Mouse (Mus musculus) urinary bladder, postnatal 14 days (tissue): ENCODE results near the gene Lgals3bp.
A peak's percentile ranks its signal among the peaks of the same experiment; 100 is the strongest.
"Not testable (repeated sequence)": the region's sequence is repeated elsewhere in the genome, so short reads cannot be mapped to it uniquely, and the experiment has no call there.

Experiments used
- DNase-seq: peaks from one replicate; pipeline ENCODE4 v3.0.0; 2021; ENCODE audit warnings: low spot score

Lgals3bp gene

DNA sequence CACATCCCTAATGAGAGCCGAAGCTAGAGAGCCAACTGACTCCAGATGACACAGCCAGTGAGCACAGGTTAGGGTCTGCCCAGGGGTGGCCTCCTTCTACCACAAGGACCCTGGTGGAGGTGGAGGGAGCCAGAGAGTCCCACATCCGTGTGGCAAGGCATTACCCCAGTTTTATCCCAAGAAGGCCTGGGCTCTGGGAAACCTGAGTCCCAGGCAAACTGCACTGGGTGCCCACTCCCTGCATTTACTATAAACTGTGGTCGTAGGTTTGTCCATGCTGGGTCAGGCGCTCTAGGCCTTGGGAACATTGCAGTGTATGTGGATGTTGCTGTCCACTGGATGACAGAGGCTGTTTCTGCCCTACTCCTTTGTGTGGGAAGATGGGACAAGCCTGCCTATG is 697 bp downstream of the Lgals3bp start:
- peak; percentile 9 for DNase-seq

DNA sequence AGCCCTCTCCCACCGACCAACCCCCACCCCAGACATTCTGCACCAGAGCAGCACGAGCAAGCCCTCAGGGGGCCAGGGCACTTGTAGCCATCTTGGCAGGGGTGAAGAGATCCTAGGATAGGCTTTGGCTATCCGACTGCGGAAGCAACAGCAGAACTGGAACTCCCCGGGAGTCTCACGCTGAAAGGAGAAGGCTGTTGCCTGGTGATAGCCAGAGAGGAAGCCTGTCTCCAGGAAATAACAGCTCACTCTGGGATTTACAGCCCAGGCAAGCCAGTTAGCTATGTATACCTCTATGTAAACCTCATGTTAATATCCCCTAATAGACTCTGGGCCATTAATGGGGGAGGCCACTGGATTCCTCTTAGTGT is 1.3 kb downstream of the Lgals3bp start:
- DNase-seq, result peak; percentile 32

DNA sequence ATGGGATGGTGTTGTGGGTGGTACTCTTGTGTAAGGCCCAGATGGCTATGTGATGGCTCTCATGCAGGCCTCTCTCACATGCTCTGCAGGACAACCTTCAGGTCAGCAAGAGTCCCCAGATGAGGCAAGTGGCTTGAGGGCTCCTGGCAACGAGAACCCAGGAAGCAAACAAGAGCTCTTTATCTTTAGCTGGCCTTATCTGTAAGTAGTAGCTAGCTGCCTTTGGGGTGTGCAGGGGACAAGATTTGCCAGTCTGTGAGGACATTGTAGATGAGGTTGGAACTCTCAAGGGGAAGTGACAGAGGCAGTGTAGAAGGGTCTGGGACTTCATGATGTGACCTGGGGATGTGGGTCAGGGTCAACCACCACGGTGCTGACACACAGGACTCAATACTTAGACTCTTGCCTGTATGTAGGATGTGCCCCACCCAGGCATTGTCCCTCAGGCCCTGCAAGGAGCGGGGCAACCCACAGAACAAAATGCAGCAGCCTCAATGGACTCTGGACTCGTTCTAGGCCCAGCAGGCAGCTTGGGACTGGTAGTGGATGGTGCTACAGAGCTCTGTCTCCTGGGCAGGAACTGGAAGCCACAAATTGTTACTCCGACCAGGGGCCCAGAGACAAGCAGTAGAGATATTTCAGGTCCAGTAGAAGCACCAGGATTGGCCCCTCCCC is 1.9 kb downstream of the Lgals3bp start:
- peak; percentile 3 for DNase-seq

DNA sequence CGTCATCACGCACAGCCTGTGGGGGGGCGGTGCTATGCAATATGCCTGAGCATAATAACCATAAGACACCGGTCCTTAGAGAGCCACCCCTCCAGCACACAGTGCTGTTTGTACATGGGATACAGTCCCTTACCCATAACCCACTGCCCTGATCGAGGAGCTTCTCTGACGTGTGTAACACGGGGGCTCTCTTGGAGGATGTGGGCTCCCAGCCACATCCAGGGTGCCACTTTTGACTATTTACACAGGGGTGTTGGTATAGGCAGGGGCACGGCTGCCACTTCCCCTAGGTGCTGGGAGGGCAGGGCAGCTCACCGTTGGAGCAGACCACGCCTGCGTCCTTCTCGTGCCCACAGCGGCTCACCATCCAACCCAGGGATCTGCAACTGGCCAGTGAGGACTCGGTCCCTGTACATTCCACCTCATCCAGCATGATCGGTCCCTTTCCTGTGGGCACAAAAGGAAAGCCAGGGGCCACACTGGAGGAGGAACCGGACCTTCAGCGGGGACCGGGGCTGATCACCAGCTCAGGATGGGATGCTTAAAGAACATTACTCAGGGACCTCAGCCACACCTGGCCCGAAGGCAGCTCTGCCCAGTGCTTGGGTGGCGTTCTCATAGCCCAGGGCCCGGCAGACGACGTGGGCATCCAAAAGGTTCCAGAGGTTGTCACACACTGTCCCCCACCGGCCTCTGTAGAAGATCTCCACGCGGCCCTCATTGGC is 3.9 kb downstream of the Lgals3bp start:
- DNase-seq, result peak; percentile 2

DNA sequence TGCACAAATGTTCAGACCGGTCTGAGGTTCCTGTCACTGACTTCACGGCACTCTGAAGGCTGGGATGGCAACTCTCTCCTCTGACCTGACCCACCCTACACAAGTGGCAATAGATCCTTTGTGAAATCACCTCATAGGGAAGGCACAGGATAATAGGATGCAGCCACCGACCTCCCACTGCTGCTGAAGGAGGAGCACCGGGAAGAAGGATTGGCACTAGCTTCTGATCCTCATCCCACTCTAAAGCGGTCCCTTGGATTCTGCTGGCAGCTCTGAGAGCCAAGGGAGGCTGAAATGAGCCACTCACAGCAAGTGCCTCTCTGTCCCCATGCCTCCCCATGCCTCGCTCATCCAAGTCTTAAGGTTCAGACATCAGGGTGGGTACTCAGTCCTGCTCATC is 7.4 kb downstream of the Lgals3bp start:
- DNase-seq, result peak; percentile 2

GRCm38 (mm10) chr11:118393991-118394390 is 7.9 kb downstream of the Lgals3bp start:
- DNase-seq, result no peak

DNA sequence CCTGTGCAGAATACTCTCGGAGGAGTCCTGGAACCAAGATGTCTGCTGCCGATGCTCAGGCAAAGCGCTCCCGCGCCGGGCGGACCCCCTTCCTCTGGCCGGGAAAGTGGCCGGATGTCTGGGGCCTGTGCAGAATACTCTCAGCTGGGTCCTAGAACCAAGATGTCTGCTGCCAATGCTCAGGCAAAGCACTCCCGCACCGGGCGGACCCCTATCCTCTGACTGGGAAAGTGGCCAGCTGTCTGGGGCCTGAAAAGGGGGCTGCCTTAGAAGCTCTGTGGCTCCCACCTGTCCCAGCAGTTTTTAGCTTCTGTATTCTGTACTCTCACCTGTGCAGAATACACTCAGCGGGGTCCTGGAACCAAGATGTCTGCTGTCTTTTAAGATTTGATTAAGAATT is 14.1 kb downstream of the Lgals3bp start:
- peak; percentile 2 for DNase-seq

GRCm38 (mm10) chr11:118379251-118380009 is 22.5 kb downstream of the Lgals3bp start:
- DNase-seq, result peak; percentile 92

DNA sequence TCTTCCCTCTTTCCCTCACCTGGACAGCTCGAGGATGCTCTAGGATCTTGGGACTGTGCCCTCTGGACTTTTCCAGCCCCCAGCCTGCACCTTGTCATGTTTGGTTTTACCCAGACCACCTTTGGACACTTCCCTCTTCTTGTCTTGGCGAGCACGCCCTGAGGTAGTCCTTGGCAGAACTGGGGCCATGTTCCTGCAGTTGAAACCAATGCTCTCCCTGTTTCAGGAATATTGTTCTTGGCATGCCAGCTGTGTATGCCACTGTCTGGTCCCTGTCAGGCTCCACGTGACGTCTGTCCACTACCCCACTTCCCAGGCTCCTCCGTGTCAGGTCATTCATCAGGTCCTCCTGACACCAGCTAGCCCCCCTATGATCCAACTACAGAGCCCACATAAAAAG is 23.2 kb downstream of the Lgals3bp start:
- DNase-seq, result no peak

DNA sequence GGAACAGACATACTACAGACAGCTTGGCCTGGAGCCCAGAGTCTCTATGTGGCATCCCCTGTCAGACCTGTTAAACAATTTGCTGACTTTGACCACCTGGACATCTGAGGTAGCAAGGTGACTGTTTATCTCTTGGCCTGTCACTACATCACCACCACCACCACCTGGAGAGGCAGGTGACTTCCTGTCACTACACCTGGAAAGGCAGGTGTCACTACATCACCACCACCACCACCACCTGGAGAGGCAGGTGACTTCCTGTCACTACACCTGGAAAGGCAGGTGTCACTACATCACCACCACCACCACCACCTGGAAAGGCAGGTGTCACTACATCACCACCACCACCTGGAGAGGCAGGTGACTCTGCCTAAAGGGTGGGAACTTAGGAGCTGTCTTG is 25.6 kb downstream of the Lgals3bp start:
- not testable (repeated sequence) for DNase-seq

- DNase-seq, result peak; percentile 9
These were observed 26.0 kb downstream of the Lgals3bp start for GRCm38 (mm10) chr11:118375881-118376280.

DNA sequence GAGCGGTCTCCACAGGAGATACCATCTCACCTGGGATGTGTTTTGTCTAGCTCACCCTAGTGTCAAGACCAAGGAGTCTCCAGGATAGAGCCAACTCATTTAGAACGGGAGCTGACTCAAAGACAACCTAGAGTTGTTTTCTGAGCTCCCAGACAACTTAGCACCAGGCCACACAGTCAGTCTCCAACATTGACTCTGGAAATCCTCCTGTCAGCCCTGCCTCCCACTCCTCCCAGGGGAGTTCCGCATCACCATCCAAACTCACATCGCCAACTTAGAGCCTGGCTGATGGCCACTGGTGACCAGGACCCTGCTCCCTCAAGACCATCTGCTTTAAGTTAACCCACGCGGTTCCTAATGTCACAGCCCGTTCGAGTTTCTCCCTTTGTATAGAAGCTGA is 26.4 kb downstream of the Lgals3bp start:
- DNase-seq, result peak; percentile 1

DNA sequence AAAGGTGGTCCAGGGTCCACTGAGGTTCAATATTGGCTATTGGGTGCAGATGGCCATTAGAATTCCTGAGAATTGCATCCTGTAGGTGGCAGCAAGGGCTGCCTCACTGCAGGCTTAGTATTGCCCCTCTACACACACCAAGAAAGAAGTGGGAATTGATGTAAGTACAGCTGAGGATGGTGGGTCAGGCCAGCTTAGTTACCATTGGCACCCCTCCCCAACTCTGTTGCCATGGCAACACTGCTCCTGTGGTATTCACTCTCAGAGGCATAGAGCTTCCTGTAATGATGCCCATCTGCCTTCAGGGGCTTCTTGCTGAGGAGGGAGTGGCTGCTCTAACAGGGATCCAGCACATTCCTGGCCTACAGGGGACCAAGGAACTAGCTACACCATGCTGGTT is 26.9 kb downstream of the Lgals3bp start:
- no peak for DNase-seq

DNA sequence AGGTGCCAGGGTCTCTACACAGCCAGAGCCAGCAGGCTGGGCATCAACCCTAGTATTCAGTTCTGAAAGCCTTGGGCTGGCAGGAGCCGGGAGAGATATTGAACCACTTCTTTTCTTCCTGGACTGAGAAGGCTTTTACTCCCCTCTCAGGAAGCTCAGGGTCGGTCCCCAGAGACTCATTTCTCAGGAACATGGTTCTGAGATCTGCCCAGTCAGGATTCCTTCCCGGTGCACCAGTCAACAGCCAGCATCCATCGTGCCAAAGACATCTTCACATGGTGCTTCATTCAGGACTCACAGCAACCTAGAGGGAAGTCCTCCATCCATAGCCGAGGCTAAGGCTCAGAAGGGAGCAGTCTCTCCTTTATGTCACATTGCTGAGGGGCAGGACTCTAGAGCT is 27.4 kb downstream of the Lgals3bp start:
- DNase-seq, result no peak

DNA sequence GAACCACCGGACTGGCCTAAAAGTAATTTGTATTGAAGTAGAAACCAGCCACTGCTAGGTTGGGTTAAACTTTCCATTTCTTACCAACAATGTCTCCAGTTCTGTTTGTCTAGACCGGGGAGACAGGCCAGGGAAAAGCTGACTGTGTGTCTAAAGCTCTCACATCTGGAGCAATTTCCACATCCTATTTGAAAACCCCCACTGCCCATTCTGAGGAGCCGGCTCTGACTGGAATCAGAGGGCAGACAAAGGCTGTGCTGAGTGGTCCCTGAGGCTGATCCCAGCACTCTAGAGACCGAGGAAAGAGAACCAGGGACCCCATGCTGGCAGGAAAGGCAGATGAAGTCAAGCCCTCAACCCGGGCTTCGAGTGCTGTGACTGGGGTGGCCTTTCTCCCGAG is 29.3 kb downstream of the Lgals3bp start:
- DNase-seq, result no peak

- DNase-seq, result no peak
These were observed 30.0 kb downstream of the Lgals3bp start for GRCm38 (mm10) chr11:118371876-118372275.

DNA sequence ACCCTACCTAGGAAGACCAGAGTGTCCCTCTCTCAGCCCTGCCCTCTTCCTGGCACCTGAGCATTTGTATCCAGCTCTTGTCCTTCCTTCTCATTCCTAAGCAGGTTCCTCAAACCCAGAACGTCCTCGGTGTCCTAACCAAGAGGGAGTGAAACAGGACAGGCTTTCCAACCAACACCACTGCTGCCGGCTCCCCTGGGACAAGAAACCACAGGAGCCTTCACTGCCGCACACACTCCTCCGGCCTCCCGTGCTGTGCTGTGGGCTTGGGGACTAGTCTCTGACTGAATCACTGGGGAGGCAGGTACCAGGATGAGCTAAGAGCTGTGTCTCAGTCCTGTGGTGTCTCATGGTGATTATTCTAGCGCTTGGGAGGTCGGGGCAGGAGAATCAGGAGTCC is 32.2 kb downstream of the Lgals3bp start:
- no peak for DNase-seq

DNA sequence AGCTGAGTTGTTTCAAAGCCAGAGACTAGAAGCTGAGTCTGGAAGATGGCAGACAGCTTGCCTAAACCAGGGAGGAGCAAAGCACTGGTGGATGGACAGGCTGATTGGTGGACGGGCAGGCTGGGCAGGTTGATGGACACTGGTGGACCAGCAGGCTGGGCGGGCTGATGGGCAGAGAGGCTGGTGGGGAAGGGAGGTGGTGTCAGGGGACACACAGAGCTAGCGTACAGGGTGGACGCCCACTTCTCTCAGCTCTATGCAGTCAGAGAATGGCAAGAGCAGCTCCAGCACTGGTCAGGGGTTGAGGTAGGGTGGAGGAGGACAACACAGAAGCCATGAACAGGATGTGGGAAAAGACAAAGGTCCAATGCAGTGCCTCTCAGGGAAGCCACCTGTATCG is 32.6 kb downstream of the Lgals3bp start:
- no peak for DNase-seq

- DNase-seq, result no peak
These were observed 33.6 kb downstream of the Lgals3bp start for GRCm38 (mm10) chr11:118368330-118368729.

- no peak for DNase-seq
These were observed 35.3 kb downstream of the Lgals3bp start for GRCm38 (mm10) chr11:118366559-118366958.

DNA sequence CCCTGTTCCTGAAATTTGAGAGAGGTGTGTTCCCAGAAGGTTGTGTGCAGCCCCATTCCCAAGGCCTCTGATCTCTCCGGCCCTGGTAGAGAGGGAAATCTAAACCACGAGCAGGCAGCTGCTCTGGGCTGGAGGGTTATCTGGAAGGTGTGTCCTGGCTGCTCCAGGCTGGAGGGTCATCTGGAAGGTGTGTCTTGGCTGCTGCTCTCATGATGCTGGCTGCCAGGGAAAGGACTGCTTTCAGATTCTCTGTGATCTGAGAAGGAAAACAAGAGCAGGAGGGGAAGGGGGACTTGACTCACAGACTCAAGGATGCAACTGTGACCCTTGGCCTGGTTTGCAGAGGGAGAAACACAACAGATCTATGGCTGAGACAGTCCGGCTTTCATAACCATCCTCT is 35.8 kb downstream of the Lgals3bp start:
- peak; percentile 22 for DNase-seq

DNA sequence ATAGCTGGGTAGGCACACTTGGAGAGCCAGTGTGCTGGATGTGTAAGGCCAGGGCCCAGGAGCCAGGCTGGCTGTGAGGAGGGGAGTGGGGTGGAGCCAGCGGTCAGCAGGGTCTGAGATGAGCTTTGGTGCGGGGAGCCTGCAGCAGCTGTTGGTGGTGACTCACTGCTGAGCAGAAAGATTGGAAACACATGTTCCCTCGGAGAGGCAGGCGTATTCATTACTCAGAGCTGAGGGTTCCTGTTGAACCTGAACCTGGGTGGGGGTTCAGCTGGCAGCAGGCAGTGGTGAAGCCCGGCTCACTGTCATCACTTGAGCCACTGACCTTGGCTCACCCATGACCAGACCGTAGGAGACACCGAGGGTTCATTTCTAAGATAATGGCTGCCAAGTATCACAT is 36.7 kb downstream of the Lgals3bp start:
- peak; percentile 56 for DNase-seq

GRCm38 (mm10) chr11:118364021-118364420 is 37.9 kb downstream of the Lgals3bp start:
- DNase-seq, result peak; percentile 2
